Mouse (Mus musculus) cerebellum, adult (tissue): ENCODE measurements around the gene Gm8165.
"Not testable (repeated sequence)": the region's sequence is repeated elsewhere in the genome, so short reads cannot be mapped to it uniquely, and the experiment has no call there.

Experiments
- ATAC-seq: cut with Nextera tagmentation; 2 replicates; pipeline ENCODE4 v1.9.2; 2017; ENCODE audit warnings: mild to moderate bottlenecking, moderate library complexity, mixed read lengths; ENCODE audit not compliant: insufficient number of reproducible peaks, low FRiP score, low TSS enrichment

The Gm8165 gene

GRCm38 (mm10) chr14:43677099-43677498 lies at the start of gene Gm8165:
Gm8165 (minus strand) TSS chr14:43677199.
- not testable (repeated sequence) for ATAC-seq

GRCm38 (mm10) chr14:43697621-43698020 lies 20.6 kb upstream of the Gm8165 start, which contains the start of gene Gm7324:
Gm7324 (plus strand) TSS chr14:43697828.
- ATAC-seq: not testable (repeated sequence)
